Comparison of ENCODE assay signal across 23 mouse cellular contexts in the genomic region with DNA sequence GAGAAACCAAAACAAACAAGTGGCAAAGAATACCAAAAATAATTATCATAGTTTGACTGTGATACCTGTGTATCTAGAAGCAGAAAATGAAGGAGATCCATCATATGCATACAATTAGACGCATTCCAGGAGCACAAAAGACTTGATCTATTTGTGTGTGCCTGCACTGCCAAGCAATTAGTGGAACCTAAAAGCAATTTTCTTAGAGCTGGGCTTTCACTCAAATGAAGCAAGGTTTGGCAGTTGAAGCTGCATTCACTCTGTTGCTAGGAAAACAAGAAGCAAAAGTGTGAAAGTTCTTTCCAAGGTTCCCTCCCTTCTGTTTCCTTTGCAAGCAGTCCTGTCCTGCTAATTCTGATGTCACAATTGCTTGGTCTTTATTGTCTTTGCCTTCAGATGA.
DNase-seq lines count a peak whose midpoint lies in the region; ATAC-seq lines count a peak whose summit lies in the region.
"Had no signal": no experiment of that assay in that cellular context is flagged by ENCODE, and none has a peak within 500 bp of the region (broad histone marks: within the 10 kb centered on the region; RNA-seq: fewer than 3 reads in every experiment).

No protein-coding gene starts in this region.

- 41% methylated on average over 1 of the region's 1 CpGs for whole genome bisulfite sequencing in forebrain, embryonic 16.5 days
- 89% methylated on average over 1 of the region's 1 CpGs for WGBS in heart, embryonic 10.5 days

- no peaks in the 10 kb centered on the region for H3K27me3 ChIP-seq in forebrain, embryonic 16.5 days (replicated peaks; ENCODE audit: control insufficient read depth, insufficient read depth, low read length)
- no peaks in the 10 kb centered on the region for H3K27me3 ChIP-seq in heart, embryonic 10.5 days (ENCODE audit: insufficient read depth, poor library complexity, severe bottlenecking)
- H3K27me3 ChIP-seq: limb, embryonic 13.5 days; midbrain, embryonic 12.5 days; neural tube, embryonic 13.5 days; stomach, embryonic 15.5 days had no signal

- H3K4me1 ChIP-seq in forebrain, embryonic 16.5 days (replicated peaks; ENCODE audit: control insufficient read depth, insufficient read depth, low read length): 0 out of 2 replicates have a peak, but pooled peaks cover 4% of the 10 kb centered on the region
- no peaks in the 10 kb centered on the region for H3K4me1 ChIP-seq in heart, embryonic 10.5 days
- H3K4me1 ChIP-seq: limb, embryonic 13.5 days; midbrain, embryonic 12.5 days; neural tube, embryonic 13.5 days; stomach, embryonic 15.5 days had no signal

- peak overlapping the region; percentile 50; the same call in 1 of the 2 replicates for H3K27ac ChIP-seq in forebrain, embryonic 16.5 days (ENCODE audit: low read length)
- no peak overlapping the region for H3K27ac ChIP-seq in heart, embryonic 10.5 days
- H3K27ac ChIP-seq: limb, embryonic 13.5 days; midbrain, embryonic 12.5 days; neural tube, embryonic 13.5 days; stomach, embryonic 15.5 days had no signal

- H3K36me3 ChIP-seq in forebrain, embryonic 16.5 days (ENCODE audit: control insufficient read depth, insufficient read depth): no peaks in the 10 kb centered on the region
- no peaks in the 10 kb centered on the region for H3K36me3 ChIP-seq in heart, embryonic 10.5 days
- H3K36me3 ChIP-seq: limb, embryonic 13.5 days; midbrain, embryonic 12.5 days; neural tube, embryonic 13.5 days; stomach, embryonic 15.5 days had no signal

- no peak overlapping the region for H3K4me2 ChIP-seq in forebrain, embryonic 16.5 days (ENCODE audit: low read length)
- H3K4me2 ChIP-seq: limb, embryonic 13.5 days; liver, embryonic 11.5 days; midbrain, embryonic 12.5 days; neural tube, embryonic 13.5 days; stomach, embryonic 15.5 days had no signal

- H3K9me3 ChIP-seq in forebrain, embryonic 16.5 days (ENCODE audit: control insufficient read depth, low read length): no peaks in the 10 kb centered on the region
- no peaks in the 10 kb centered on the region for H3K9me3 ChIP-seq in heart, embryonic 10.5 days
- H3K9me3 ChIP-seq: limb, embryonic 13.5 days; midbrain, embryonic 12.5 days; neural tube, embryonic 13.5 days; stomach, embryonic 15.5 days had no signal

- DNase-seq in gastrocnemius, adult 18-20 months (ENCODE audit: low spot score): peak; percentile 3
- no peak for DNase-seq in gastrocnemius, postnatal 25 days
- peak; percentile 4 for DNase-seq in right cerebral cortex, adult 18-20 months
- no peak for DNase-seq in right cerebral cortex, postnatal 25 days
- no peak for DNase-seq in heart, embryonic 10.5 days (ENCODE audit: low spot score)
- DNase-seq: adrenal gland, adult 2 months; B cell, adult 2 months; cerebellum, adult 11-12 months; cerebellum, adult 9-11 months; heart, postnatal 14 days; kidney, adult 9 months; kidney, postnatal 10 days; lung, postnatal 36 days had no signal

- H3K4me3 ChIP-seq in forebrain, embryonic 16.5 days (replicated peaks; ENCODE audit: low read length): no peak overlapping the region
- no peak overlapping the region for H3K4me3 ChIP-seq in heart, embryonic 10.5 days
- H3K4me3 ChIP-seq: erythroblast, embryonic 14.5 days; limb, embryonic 13.5 days; midbrain, embryonic 12.5 days; neural tube, embryonic 13.5 days; stomach, embryonic 15.5 days had no signal

- no peak overlapping the region for H3K9ac ChIP-seq in forebrain, embryonic 16.5 days (replicated peaks; ENCODE audit: low read depth, low read length)
- H3K9ac ChIP-seq: limb, embryonic 13.5 days; midbrain, embryonic 12.5 days; neural tube, embryonic 13.5 days; stomach, embryonic 15.5 days had no signal

- peak; percentile 48 for ATAC-seq in forebrain, embryonic 16.5 days
- ATAC-seq: activated CD4-positive, CD25-positive, alpha-beta regulatory T cell, adult 4 months; hindbrain, embryonic 16.5 days; intestine, embryonic 16.5 days had no signal

Comparison
In these comparisons a context has a peak if more than half of its experiments do, and no peak if none do; other contexts are left out.
1. DNase-seq: peak in gastrocnemius, adult 18-20 months (single experiment) and right cerebral cortex, adult 18-20 months (single experiment); none in gastrocnemius, postnatal 25 days (single experiment), right cerebral cortex, postnatal 25 days (single experiment) and heart, embryonic 10.5 days (single experiment).